Mouse (Mus musculus): ENCODE results near the gene Hspa5. TPM values are rescaled to one million over a fixed set of nuclear protein-coding genes. Genes with fewer than 3 reads are reported as not detected.
"Not testable (repeated sequence)": the region's sequence is repeated elsewhere in the genome, so short reads cannot be mapped to it uniquely, and the experiment has no call there.

The Hspa5 gene
- polyA plus RNA-seq, 1 experiment = 520 TPM

DNA sequence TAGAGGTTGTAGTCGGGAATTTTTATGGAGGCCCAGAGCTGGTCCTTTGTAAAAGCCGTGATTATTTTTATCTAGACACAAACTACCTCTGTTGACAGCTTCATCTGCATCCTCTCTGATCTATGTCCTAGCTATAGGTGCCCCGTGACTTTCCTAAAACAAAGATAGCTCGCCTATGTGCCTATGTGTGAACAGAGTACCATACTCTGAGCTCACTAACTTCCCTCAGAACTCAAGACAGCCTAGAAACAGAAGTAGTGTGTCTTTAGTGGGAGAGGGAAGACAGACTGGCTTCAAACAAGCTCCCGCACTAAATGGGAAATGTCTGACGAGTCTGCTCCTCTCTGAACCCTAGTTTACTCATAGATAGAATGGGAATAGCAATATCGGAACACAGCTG, 28.6 kb downstream of the Hspa5 start:
- peak overlapping the region; percentile 18 for H3ac ChIP-seq (ENCODE audit: control insufficient read depth, insufficient read length, low read depth)
- peaks cover 12% of the 10 kb centered on the region for H3K36me3 ChIP-seq (ENCODE audit: control insufficient read depth, insufficient read depth)
- H3K27me3 ChIP-seq (ENCODE audit: control insufficient read depth, insufficient read depth, insufficient read length) = no peaks in the 10 kb centered on the region
- peaks cover 27% of the 10 kb centered on the region for H3K79me3 ChIP-seq (ENCODE audit: low read depth)
- TF ChIP-seq FOSL1 (IDR thresholded peaks at IDR 0.05; ENCODE audit: insufficient read depth, low read length, poor library complexity, severe bottlenecking) (no peak), CEBPB (IDR thresholded peaks at IDR 0.05; ENCODE audit: low read depth) (no peak)
- no peak overlapping the region for H3K4me3 ChIP-seq (ENCODE audit: insufficient read depth, poor library complexity, severe bottlenecking)
- H3K79me2 ChIP-seq (ENCODE audit: control insufficient read depth, insufficient read depth) = peaks cover 45% of the 10 kb centered on the region

DNA sequence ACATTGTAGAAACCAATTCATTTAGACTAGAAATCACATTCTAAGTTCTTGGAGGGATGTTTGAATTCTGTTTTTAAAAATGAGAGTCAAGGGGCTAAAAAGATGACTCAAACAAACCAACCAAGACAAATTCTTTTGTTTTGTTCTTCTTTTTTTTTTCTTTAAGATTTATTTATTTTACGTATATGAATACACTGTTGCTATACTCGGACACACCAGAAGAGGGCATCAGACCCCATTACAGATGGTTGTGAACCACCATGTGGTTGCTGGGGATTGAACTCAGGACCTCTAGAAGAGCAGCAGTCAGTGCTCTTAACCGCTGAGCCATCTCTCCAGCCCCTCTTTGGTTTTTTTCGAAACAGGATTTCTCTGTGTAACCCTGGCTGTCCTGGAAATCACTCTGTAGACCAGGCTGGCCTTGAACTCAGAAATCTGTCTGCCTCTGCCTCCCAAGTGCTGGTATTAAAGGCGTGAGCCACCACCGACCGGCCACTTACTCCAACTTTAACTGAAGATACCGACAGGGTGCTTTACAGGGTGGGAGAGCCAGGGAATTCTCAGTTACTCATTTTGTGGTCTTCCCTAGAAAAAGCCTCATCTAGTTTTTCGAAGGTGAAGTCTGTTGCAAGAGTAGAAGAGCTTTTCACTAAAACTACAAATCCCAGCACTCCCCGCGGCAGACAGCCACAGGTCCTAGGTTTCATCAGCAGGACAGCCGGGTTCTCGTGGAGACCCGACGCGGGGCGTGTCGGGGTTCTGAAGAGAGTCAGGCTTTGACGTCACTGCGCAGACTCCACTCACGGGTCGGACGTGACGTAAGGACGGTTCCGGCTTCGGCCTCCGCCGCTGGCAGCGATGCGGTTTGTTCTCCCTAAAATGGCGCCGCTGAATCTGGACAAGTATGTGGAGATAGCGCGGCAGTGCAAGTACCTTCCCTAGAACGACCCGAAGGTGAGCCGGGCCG, 30.0 kb downstream of the Hspa5 start:
- no peak for TF ChIP-seq MYOD1 (IDR thresholded peaks at IDR 0.05; ENCODE audit: control insufficient read depth, insufficient read length, low read depth)
- no peak for TF ChIP-seq CTCF (IDR thresholded peaks at IDR 0.05; ENCODE audit: control insufficient read depth, insufficient read depth, insufficient read length)
- TF ChIP-seq USF1 (IDR thresholded peaks at IDR 0.05; ENCODE audit: low read depth) = no peak
- no peak for TF ChIP-seq MYOG (IDR thresholded peaks at IDR 0.05; ENCODE audit: control insufficient read depth, extremely low read depth, insufficient read length)
- peak; percentile 84 for TF ChIP-seq MAX (IDR thresholded peaks at IDR 0.05)
- TF ChIP-seq FOSL1 (IDR thresholded peaks at IDR 0.05; ENCODE audit: insufficient read depth, low read length, poor library complexity, severe bottlenecking) = no peak
- TF ChIP-seq CEBPB (IDR thresholded peaks at IDR 0.05; ENCODE audit: low read depth) = peak; percentile 84
- no peaks in the 10 kb centered on the region for H3K27me3 ChIP-seq (ENCODE audit: control insufficient read depth, insufficient read depth, insufficient read length)
- H3K4me3 ChIP-seq (ENCODE audit: insufficient read depth, poor library complexity, severe bottlenecking) = peak overlapping the region; percentile 87
- H3ac ChIP-seq (ENCODE audit: control insufficient read depth, insufficient read length, low read depth) = peak overlapping the region; percentile 81
- H3K79me3 ChIP-seq (ENCODE audit: low read depth) = peaks cover 42% of the 10 kb centered on the region
- peaks cover 26% of the 10 kb centered on the region for H3K36me3 ChIP-seq (ENCODE audit: control insufficient read depth, insufficient read depth)
- peaks cover 60% of the 10 kb centered on the region for H3K79me2 ChIP-seq (ENCODE audit: control insufficient read depth, insufficient read depth)

DNA sequence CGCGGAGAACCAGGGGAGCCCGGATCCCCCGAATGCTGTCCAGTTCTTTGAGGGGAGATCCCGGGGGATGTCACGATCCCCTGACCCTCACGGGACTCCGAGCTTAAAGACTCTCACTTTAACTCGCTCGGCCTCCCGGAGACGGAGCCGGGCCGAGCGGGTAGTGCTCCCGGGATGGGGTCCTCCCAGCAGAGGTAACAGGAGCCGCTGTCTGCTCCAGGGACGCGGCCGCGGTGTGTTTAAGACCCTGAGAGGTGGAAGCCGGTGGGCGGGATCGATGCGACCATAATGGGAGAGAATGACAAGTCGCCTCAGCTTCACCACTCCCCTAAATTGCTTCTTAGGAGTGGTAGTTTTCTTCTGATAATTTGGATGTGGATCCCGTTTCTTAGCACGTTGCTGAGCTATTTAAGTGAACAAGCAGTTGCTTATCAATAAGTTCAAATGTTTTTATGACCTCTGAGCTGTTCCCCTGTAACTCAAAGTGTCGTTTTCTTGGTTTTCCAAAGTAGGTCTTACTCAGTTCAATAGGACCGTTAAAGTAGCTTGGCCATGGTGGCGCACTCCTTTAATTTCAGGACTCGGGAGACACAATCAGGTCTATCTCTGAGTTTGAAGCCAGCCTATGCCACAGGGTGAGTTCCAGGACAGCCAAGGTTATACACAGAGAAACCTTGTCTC, 30.9 kb downstream of the Hspa5 start:
- H3K36me3 ChIP-seq (ENCODE audit: control insufficient read depth, insufficient read depth) = peaks cover 33% of the 10 kb centered on the region
- not testable (repeated sequence) for H3K27me3 ChIP-seq (ENCODE audit: control insufficient read depth, insufficient read depth, insufficient read length)
- H3ac ChIP-seq (ENCODE audit: control insufficient read depth, insufficient read length, low read depth) = peak overlapping the region; percentile 81
- peaks cover 48% of the 10 kb centered on the region for H3K79me3 ChIP-seq (ENCODE audit: low read depth)
- H3K79me2 ChIP-seq (ENCODE audit: control insufficient read depth, insufficient read depth) = peaks cover 69% of the 10 kb centered on the region
- peak overlapping the region; percentile 87 for H3K4me3 ChIP-seq (ENCODE audit: insufficient read depth, poor library complexity, severe bottlenecking)

DNA sequence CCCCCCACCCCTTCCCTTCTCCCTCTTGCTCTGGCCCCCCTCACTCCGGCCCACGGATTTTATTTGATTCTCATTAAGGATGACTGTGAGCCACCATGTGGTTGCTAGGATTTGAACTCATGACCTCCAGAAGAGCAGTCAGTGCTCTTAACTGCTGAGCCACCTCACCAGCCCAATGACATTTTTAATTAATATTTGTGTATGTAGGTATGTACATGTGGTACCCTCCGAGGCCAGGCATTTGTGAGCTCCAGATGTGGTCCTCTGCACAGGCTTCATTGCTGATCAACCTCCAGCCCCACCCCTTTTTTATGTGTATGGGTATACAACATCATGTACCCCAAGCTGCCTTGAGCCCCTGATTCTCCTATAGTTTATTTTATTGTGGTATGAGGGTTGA, 32.0 kb downstream of the Hspa5 start:
- Histone ChIP-seq H3K36me3 (ENCODE audit: control insufficient read depth, insufficient read depth) (peaks cover 33% of the 10 kb centered on the region), H3ac (ENCODE audit: control insufficient read depth, insufficient read length, low read depth) (no peak overlapping the region), H3K4me3 (ENCODE audit: insufficient read depth, poor library complexity, severe bottlenecking) (peak overlapping the region; percentile 87), H3K79me3 (ENCODE audit: low read depth) (peaks cover 52% of the 10 kb centered on the region), H3K27me3 (ENCODE audit: control insufficient read depth, insufficient read depth, insufficient read length) (no peaks in the 10 kb centered on the region), H3K79me2 (ENCODE audit: control insufficient read depth, insufficient read depth) (peaks cover 73% of the 10 kb centered on the region)
- TF ChIP-seq MAX (IDR thresholded peaks at IDR 0.05) = no peak

DNA sequence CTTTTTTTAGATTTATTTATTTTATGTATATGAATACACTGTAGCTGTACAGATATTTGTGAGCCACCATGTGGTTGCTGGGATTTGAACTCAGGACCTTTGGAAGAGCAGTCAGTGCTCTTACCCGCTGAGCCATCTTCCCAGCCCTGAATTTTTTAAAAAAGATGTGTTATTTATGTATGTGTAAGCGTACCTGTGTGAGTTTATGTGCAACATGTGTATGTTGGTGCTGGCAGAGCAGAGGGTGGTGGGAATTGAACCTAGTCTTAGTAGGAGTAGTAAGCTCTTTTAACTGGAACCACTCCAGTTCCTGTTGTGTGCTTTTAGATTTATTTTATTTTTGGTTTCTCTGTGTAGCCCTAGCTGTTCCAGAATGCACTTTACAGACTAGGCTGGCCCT, 32.4 kb downstream of the Hspa5 start:
- H3K27me3 ChIP-seq (ENCODE audit: control insufficient read depth, insufficient read depth, insufficient read length) = no peaks in the 10 kb centered on the region

DNA sequence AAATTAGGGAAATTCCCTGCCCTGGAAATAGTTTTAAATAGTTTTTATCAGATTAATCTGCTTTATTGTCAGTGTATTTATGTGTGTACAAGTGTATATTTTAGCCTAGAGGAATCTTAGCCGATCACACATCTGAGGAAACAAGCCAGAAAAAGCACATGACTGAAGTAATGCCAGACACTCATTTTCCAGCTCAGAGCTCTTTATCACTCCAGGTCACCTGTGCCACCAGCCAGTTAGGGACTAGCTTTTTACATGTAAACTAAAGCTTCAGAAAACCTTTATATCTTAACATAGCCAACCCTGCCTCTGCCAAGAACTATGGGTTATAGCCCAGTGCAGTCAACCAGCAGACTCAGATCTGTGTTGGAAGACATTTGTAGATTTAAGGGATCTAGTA, 33.0 kb downstream of the Hspa5 start:
- no peak overlapping the region for H3K4me3 ChIP-seq (ENCODE audit: insufficient read depth, poor library complexity, severe bottlenecking)
- no peak overlapping the region for H3ac ChIP-seq (ENCODE audit: control insufficient read depth, insufficient read length, low read depth)
- peaks cover 62% of the 10 kb centered on the region for H3K79me3 ChIP-seq (ENCODE audit: low read depth)
- peaks cover 76% of the 10 kb centered on the region for H3K79me2 ChIP-seq (ENCODE audit: control insufficient read depth, insufficient read depth)
- peaks cover 40% of the 10 kb centered on the region for H3K36me3 ChIP-seq (ENCODE audit: control insufficient read depth, insufficient read depth)
- no peaks in the 10 kb centered on the region for H3K27me3 ChIP-seq (ENCODE audit: control insufficient read depth, insufficient read depth, insufficient read length)
- TF ChIP-seq MYOG (IDR thresholded peaks at IDR 0.05; ENCODE audit: control insufficient read depth, extremely low read depth, insufficient read length) (no peak), CEBPB (IDR thresholded peaks at IDR 0.05; ENCODE audit: low read depth) (no peak), MAX (IDR thresholded peaks at IDR 0.05) (no peak), USF1 (IDR thresholded peaks at IDR 0.05; ENCODE audit: low read depth) (no peak), MYOD1 (IDR thresholded peaks at IDR 0.05; ENCODE audit: control insufficient read depth, insufficient read length, low read depth) (no peak), FOSL1 (IDR thresholded peaks at IDR 0.05; ENCODE audit: insufficient read depth, low read length, poor library complexity, severe bottlenecking) (no peak), CTCF (IDR thresholded peaks at IDR 0.05; ENCODE audit: control insufficient read depth, insufficient read depth, insufficient read length) (no peak)

More for the DNA sequence above, 32.4 kb downstream of the Hspa5 start:
- H3K79me3 ChIP-seq (ENCODE audit: low read depth) = peaks cover 55% of the 10 kb centered on the region
- no peak overlapping the region for H3ac ChIP-seq (ENCODE audit: control insufficient read depth, insufficient read length, low read depth)
- H3K79me2 ChIP-seq (ENCODE audit: control insufficient read depth, insufficient read depth) = peaks cover 73% of the 10 kb centered on the region
- H3K36me3 ChIP-seq (ENCODE audit: control insufficient read depth, insufficient read depth) = peaks cover 36% of the 10 kb centered on the region
- no peak overlapping the region for H3K4me3 ChIP-seq (ENCODE audit: insufficient read depth, poor library complexity, severe bottlenecking)
- TF ChIP-seq CTCF (IDR thresholded peaks at IDR 0.05; ENCODE audit: control insufficient read depth, insufficient read depth, insufficient read length) (no peak), USF1 (IDR thresholded peaks at IDR 0.05; ENCODE audit: low read depth) (no peak), CEBPB (IDR thresholded peaks at IDR 0.05; ENCODE audit: low read depth) (no peak), FOSL1 (IDR thresholded peaks at IDR 0.05; ENCODE audit: insufficient read depth, low read length, poor library complexity, severe bottlenecking) (no peak), MYOD1 (IDR thresholded peaks at IDR 0.05; ENCODE audit: control insufficient read depth, insufficient read length, low read depth) (no peak), MAX (IDR thresholded peaks at IDR 0.05) (no peak), MYOG (IDR thresholded peaks at IDR 0.05; ENCODE audit: control insufficient read depth, extremely low read depth, insufficient read length) (no peak)
